In genomic region chr2:24440056-24440455, GRCm38 (mm10) we compare ENCODE assay signal across 23 mouse cellular contexts. TPM values are rescaled to one million over a fixed set of nuclear protein-coding genes. Genes with fewer than 3 reads are reported as not detected.
"Had no signal": no experiment of that assay in that cellular context is flagged by ENCODE, and none has a peak within 500 bp of the region (broad histone marks: within the 10 kb centered on the region; RNA-seq: fewer than 3 reads in every experiment).

No protein-coding gene starts in this region.

- H3K27me3 ChIP-seq: kidney, embryonic 15.5 days; limb, embryonic 13.5 days; neural tube, embryonic 13.5 days; stomach, embryonic 15.5 days had no signal

- DNase-seq: kidney, adult 18-20 months; kidney, postnatal 4 days; left cerebral cortex, postnatal 4 days; lung, adult 18-20 months; retina, postnatal 1 day; right cerebral cortex, postnatal 4 days; thymus, postnatal 4 days had no signal

- H3K4me3 ChIP-seq: kidney, embryonic 15.5 days; limb, embryonic 13.5 days; megakaryocyte, embryonic 14.5 days; neural tube, embryonic 13.5 days; stomach, embryonic 15.5 days had no signal

- H3K4me2 ChIP-seq: kidney, embryonic 15.5 days; limb, embryonic 13.5 days; midbrain, embryonic 11.5 days; neural tube, embryonic 13.5 days; stomach, embryonic 15.5 days had no signal

- H3K27ac ChIP-seq: limb, embryonic 13.5 days; liver, embryonic 14.5 days; macrophage; neural tube, embryonic 13.5 days; stomach, embryonic 15.5 days had no signal

- H3K36me3 ChIP-seq: limb, embryonic 13.5 days; stomach, embryonic 15.5 days had no signal

- H3K9ac ChIP-seq: kidney, embryonic 15.5 days; limb, embryonic 13.5 days; liver, embryonic 14.5 days; neural tube, embryonic 13.5 days; stomach, embryonic 15.5 days had no signal

- ATAC-seq: midbrain, embryonic 16.5 days had no signal

- H3K9me3 ChIP-seq: kidney, embryonic 15.5 days; limb, embryonic 13.5 days; megakaryocyte, embryonic 14.5 days; neural tube, embryonic 13.5 days; stomach, embryonic 15.5 days had no signal

- H3K4me1 ChIP-seq: kidney, embryonic 15.5 days; limb, embryonic 13.5 days; megakaryocyte, embryonic 14.5 days; stomach, embryonic 15.5 days had no signal

RNA-seq across cellular contexts. Expression of gene Pax8, which starts 35.3 kb away (rescaled TPM):
- total RNA-seq: layer of hippocampus, adult 8-10 months; layer of hippocampus, postnatal 14 days; left cerebral cortex, adult 18-20 months; left cerebral cortex, postnatal 10 days; left cerebral cortex, postnatal 4 days had no signal
- polyA plus RNA-seq: limb, embryonic 13.5 days; liver, adult 2 months; lung, embryonic 16.5 days; macrophage; spleen, adult 2 months had no signal
